Mouse (Mus musculus) heart, postnatal 0 days (tissue): ENCODE results near the gene Pid1. TPM values are rescaled to one million over a fixed set of nuclear protein-coding genes. Genes with fewer than 3 reads are reported as not detected.

Source experiments
- ATAC-seq: fragments of 200-750 bp; cut with Nextera tagmentation; 2 replicates; pipeline ENCODE4 v1.8.0; 2017; ENCODE audit warnings: low read depth, moderate number of reproducible peaks, moderate library complexity; ENCODE audit not compliant: insufficient read depth
- DNase-seq: peaks from one replicate; pipeline ENCODE4 v3.0.0-alpha.2; 2016; ENCODE audit warnings: low spot score
- H3K27ac ChIP-seq: fragments of 300-500 bp; sonication (generic); 2 replicates; pipeline ENCODE4 v1.5.1; 2014; ENCODE audit warnings: low read depth, mild to moderate bottlenecking
- H3K27me3 ChIP-seq: fragments of 300-500 bp; sonication (generic); 2 replicates; pipeline ENCODE4 v1.6.1; 2014; ENCODE audit warnings: low read length, mixed read lengths; ENCODE audit not compliant: control insufficient read depth, insufficient read depth
- H3K36me3 ChIP-seq: fragments of 300-500 bp; sonication (generic); replicated peaks from 2 replicates; pipeline ENCODE4 v1.6.1; 2014; ENCODE audit warnings: low read length, mixed read lengths; ENCODE audit not compliant: control insufficient read depth, insufficient read depth
- H3K4me1 ChIP-seq: fragments of 300-500 bp; sonication (generic); 2 replicates; pipeline ENCODE4 v1.6.1; 2014; ENCODE audit warnings: antibody characterized with exemption; ENCODE audit not compliant: control insufficient read depth, insufficient read depth
- H3K4me2 ChIP-seq: fragments of 300-500 bp; sonication (generic); 2 replicates; pipeline ENCODE4 v1.6.1; 2014; ENCODE audit warnings: low read depth, mild to moderate bottlenecking, low read length, moderate library complexity
- H3K4me3 ChIP-seq: fragments of 300-500 bp; sonication (generic); 2 replicates; pipeline ENCODE4 v1.5.1; 2014; ENCODE audit warnings: low read depth, low read length
- H3K9ac ChIP-seq: fragments of 300-500 bp; sonication (generic); replicated peaks from 2 replicates; pipeline ENCODE4 v1.6.1; 2014; ENCODE audit warnings: low read depth, low read length, mixed read lengths
- H3K9me3 ChIP-seq: fragments of 300-500 bp; sonication (generic); replicated peaks from 2 replicates; pipeline ENCODE4 v1.6.1; 2016; ENCODE audit warnings: low read length; ENCODE audit not compliant: control insufficient read depth
- CTCF ChIP-seq: IDR thresholded peaks from 2 replicates; pipeline ENCODE4 v1.5.1; 2016; ENCODE audit warnings: antibody characterized with exemption, control low read depth, low read depth
- EP300 ChIP-seq: IDR thresholded peaks from 2 replicates; pipeline ENCODE4 v1.6.1; 2016; ENCODE audit warnings: antibody characterized with exemption, low read depth
- WGBS: fragments of 180-500 bp; shearing (Covaris S2); extraction: QIAGEN DNeasy Blood & Tissue Kit; methylation state at CpG from one replicate; pipeline ENCODE4 v1.1.7; 2014; 5-methylcytosine and 5-hydroxymethylcytosine counted together
- polyA plus RNA-seq: library from polyadenylated mRNA; unstranded; fragments of >200 nt; fragmentation: Nextera tagmentation; extraction: Ambion mirVana; gene quantifications from 2 replicates; pipeline ENCODE4 v1.2.1, GENCODE M21; 2015
- total RNA-seq: library from RNA; depleted of rRNA; stranded (reverse); fragments of >200 nt; gene quantifications from 2 replicates; pipeline ENCODE4 v1.2.3, GENCODE M21; 2014; ENCODE audit warnings: low replicate concordance

The Pid1 gene
- total and polyA plus RNA-seq, 2 experiments from 2014 or later, result 4.0 to 6.6 TPM

- Histone ChIP-seq H3K36me3 (no peaks in the 10 kb centered on the region), H3K9me3 (no peaks in the 10 kb centered on the region), H3K4me3 (no peak overlapping the region), H3K27ac (no peak overlapping the region), H3K27me3 (no peaks in the 10 kb centered on the region), H3K4me2 (no peak overlapping the region), H3K9ac (no peak overlapping the region), H3K4me1 (no peaks in the 10 kb centered on the region)
- DNase-seq (no peak), ATAC-seq (no peak)
- WGBS, result 74% methylated on average over 4 of the region's 4 CpGs
- TF ChIP-seq CTCF, result no peak
- no peak for TF ChIP-seq EP300
These were observed 27.0 kb upstream of the Pid1 start for GRCm38 (mm10) chr1:84390961-84391360.

DNA sequence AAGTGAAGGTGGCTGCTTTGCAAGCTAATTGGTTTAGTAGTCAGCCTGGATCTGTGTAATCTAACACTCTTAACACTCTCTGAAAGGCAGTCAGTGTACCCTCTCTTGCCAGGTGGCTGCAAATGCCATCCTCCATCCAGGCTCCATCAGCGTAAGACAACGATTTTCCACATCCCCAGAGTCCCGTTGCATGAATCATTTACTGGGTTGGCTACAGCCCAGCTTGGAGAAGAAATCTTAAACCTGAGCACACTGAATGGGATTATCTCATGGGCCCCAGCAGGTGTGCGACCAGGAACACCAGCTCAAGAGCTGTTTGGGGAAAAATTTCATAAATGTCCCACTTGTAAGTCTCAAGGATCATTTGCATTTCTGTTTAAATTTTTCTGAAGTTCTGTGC, 23.6 kb upstream of the Pid1 start:
- WGBS, result 61% methylated on average over 4 of the region's 4 CpGs
- H3K4me2 ChIP-seq, result no peak overlapping the region
- H3K9me3 ChIP-seq, result no peaks in the 10 kb centered on the region
- no peak for DNase-seq
- no peak for ATAC-seq
- no peaks in the 10 kb centered on the region for H3K27me3 ChIP-seq
- no peak overlapping the region for H3K27ac ChIP-seq
- no peak overlapping the region for H3K4me3 ChIP-seq
- no peaks in the 10 kb centered on the region for H3K4me1 ChIP-seq
- no peak overlapping the region for H3K9ac ChIP-seq
- no peaks in the 10 kb centered on the region for H3K36me3 ChIP-seq
- no peak for TF ChIP-seq CTCF
- TF ChIP-seq EP300, result no peak

GRCm38 (mm10) chr1:84386481-84387146, 22.6 kb upstream of the Pid1 start:
- no peaks in the 10 kb centered on the region for H3K9me3 ChIP-seq
- 61% methylated on average over 8 of the region's 8 CpGs for WGBS
- no peak overlapping the region for H3K27ac ChIP-seq
- H3K4me3 ChIP-seq, result no peak overlapping the region
- H3K27me3 ChIP-seq, result no peaks in the 10 kb centered on the region
- DNase-seq (no peak), ATAC-seq (no peak)
- H3K4me1 ChIP-seq, result no peaks in the 10 kb centered on the region
- H3K4me2 ChIP-seq, result no peak overlapping the region
- TF ChIP-seq EP300, result no peak
- no peak for TF ChIP-seq CTCF
- no peak overlapping the region for H3K9ac ChIP-seq
- no peaks in the 10 kb centered on the region for H3K36me3 ChIP-seq

GRCm38 (mm10) chr1:84382709-84383108, 18.7 kb upstream of the Pid1 start:
- H3K4me2 ChIP-seq, result no peak overlapping the region
- TF ChIP-seq EP300, result no peak
- no peak for TF ChIP-seq CTCF
- no peak overlapping the region for H3K27ac ChIP-seq
- DNase-seq (no peak), ATAC-seq (no peak)
- H3K4me1 ChIP-seq, result no peaks in the 10 kb centered on the region
- no peaks in the 10 kb centered on the region for H3K27me3 ChIP-seq
- 50% methylated on average over 1 of the region's 1 CpGs for WGBS
- no peaks in the 10 kb centered on the region for H3K9me3 ChIP-seq
- no peaks in the 10 kb centered on the region for H3K36me3 ChIP-seq
- H3K4me3 ChIP-seq, result no peak overlapping the region
- H3K9ac ChIP-seq, result no peak overlapping the region

- 81% methylated on average over 5 of the region's 5 CpGs for WGBS
These were observed 18.1 kb upstream of the Pid1 start for GRCm38 (mm10) chr1:84382064-84382463.

DNA sequence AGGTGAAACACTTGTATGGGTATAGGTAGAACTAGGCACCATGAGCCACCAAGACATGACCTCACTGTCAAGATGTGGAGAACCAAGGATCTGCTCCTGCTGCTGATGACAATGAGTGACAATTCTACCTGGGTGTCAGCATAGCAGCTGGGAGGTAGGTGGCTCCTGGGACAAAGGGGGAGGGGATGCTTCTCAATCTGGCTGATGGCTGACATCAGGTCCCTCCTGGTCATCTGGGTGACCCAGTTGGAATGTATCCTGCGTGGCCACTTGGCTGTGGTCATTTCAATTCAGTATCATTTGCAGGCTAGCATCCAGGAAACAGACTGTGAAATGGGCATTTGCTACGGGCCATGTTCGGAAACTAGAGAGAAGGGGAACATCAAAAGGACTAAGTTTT, 16.9 kb upstream of the Pid1 start:
- Histone ChIP-seq H3K27ac (no peak overlapping the region), H3K27me3 (no peaks in the 10 kb centered on the region), H3K4me2 (no peak overlapping the region), H3K9me3 (no peaks in the 10 kb centered on the region), H3K4me1 (no peaks in the 10 kb centered on the region), H3K4me3 (no peak overlapping the region), H3K36me3 (no peaks in the 10 kb centered on the region), H3K9ac (no peak overlapping the region)
- 77% methylated on average over 3 of the region's 3 CpGs for WGBS
- no peak for DNase-seq
- ATAC-seq, result no peak
- no peak for TF ChIP-seq CTCF
- no peak for TF ChIP-seq EP300

More at GRCm38 (mm10) chr1:84382064-84382463, 18.1 kb upstream of the Pid1 start:
- H3K27me3 ChIP-seq, result no peaks in the 10 kb centered on the region
- H3K4me3 ChIP-seq, result no peak overlapping the region
- no peaks in the 10 kb centered on the region for H3K9me3 ChIP-seq
- H3K4me1 ChIP-seq, result no peaks in the 10 kb centered on the region
- no peak overlapping the region for H3K9ac ChIP-seq
- TF ChIP-seq EP300 (no peak), CTCF (no peak)
- no peak for ATAC-seq
- no peak overlapping the region for H3K27ac ChIP-seq
- no peak for DNase-seq
- no peaks in the 10 kb centered on the region for H3K36me3 ChIP-seq
- no peak overlapping the region for H3K4me2 ChIP-seq
